Mouse (Mus musculus) megakaryocyte, embryonic 14.5 days (primary cell): ENCODE measurements around the gene Itga9.

Experiments used
- FLI1 ChIP-seq: IDR thresholded peaks from 2 replicates; pipeline ENCODE4 v1.6.1; 2012; ENCODE audit warnings: low read length, inconsistent platforms, mixed read lengths
- GATA1 ChIP-seq: IDR thresholded peaks from 3 replicates; pipeline ENCODE4 v1.6.1; 2012; ENCODE audit warnings: mixed read lengths, low read length, inconsistent platforms, borderline replicate concordance

GRCm38 (mm10) chr9:118674277-118674676 is 67.8 kb downstream of the Itga9 start:
- TF ChIP-seq GATA1 (no peak), FLI1 (no peak)
